Mouse (Mus musculus) CH12.LX (cell line): ENCODE data around the gene Zswim8. TPM values are rescaled to one million over a fixed set of nuclear protein-coding genes. Genes with fewer than 3 reads are reported as not detected.

ENCODE experiments used
- DNase-seq: peaks from one replicate; pipeline ENCODE4 v3.0.0-alpha.2; 2013; ENCODE audit errors: extremely low read depth
- H3K27ac ChIP-seq: 2 replicates; pipeline ENCODE4 v1.5.1; 2012; ENCODE audit warnings: low read depth, mild to moderate bottlenecking, control low read depth, moderate library complexity; ENCODE audit not compliant: insufficient read depth
- H3K27me3 ChIP-seq: replicated peaks from 2 replicates; pipeline ENCODE3; 2012; ENCODE audit warnings: inconsistent platforms
- H3K36me3 ChIP-seq, 2 experiments: replicated peaks in 1 of 2; 2 replicates each; pipeline versions ENCODE3 to v1.6.1; 2012; ENCODE audit warnings: inconsistent platforms in 1 of 2, low read length in 1 of 2, mild to moderate bottlenecking in 1 of 2, mixed read lengths in 1 of 2, moderate library complexity in 1 of 2; ENCODE audit not compliant: control insufficient read depth in 1 of 2, insufficient read depth in 1 of 2
- H3K4me1 ChIP-seq, 2 experiments: 2 replicates each; pipeline ENCODE4 v1.6.1; 2012; ENCODE audit warnings: inconsistent platforms in 1 of 2, moderate library complexity in 1 of 2; ENCODE audit not compliant: insufficient read depth in 2 of 2, control insufficient read depth in 1 of 2
- H3K4me2 ChIP-seq: 2 replicates; pipeline ENCODE4 v1.6.1; 2012; ENCODE audit warnings: low read depth, mild to moderate bottlenecking, control low read depth; ENCODE audit not compliant: poor library complexity, insufficient read depth, severe bottlenecking
- H3K4me3 ChIP-seq, 3 experiments: fragments of 150-350 bp in 1 of 3; sonication (generic) in 1 of 3; replicated peaks in 1 of 3; 2 replicates each; pipeline versions ENCODE3 to v1.5.1; 2011 to 2012; ENCODE audit warnings: low read depth in 2 of 3, low read length in 2 of 3, mild to moderate bottlenecking in 2 of 3, moderate library complexity in 2 of 3, control low read depth in 1 of 3, improper control_type of control experiment in 1 of 3, inconsistent platforms in 1 of 3, mixed read lengths in 1 of 3; ENCODE audit not compliant: poor library complexity in 1 of 3
- H3K79me2 ChIP-seq: replicated peaks from 2 replicates; pipeline ENCODE4 v1.6.1; 2012; ENCODE audit warnings: mild to moderate bottlenecking, moderate library complexity; ENCODE audit not compliant: control insufficient read depth, poor library complexity, insufficient read depth, severe bottlenecking; ENCODE audit errors: extremely low read depth
- H3K9ac ChIP-seq: 2 replicates; pipeline ENCODE4 v1.6.1; 2012; ENCODE audit warnings: low read depth, mild to moderate bottlenecking, control low read depth, moderate library complexity; ENCODE audit not compliant: insufficient read depth
- H3K9me3 ChIP-seq: replicated peaks from 2 replicates; pipeline ENCODE3; 2012; ENCODE audit warnings: low read length, inconsistent platforms, mixed read lengths
- CHD1 ChIP-seq: IDR thresholded peaks from 2 replicates; pipeline ENCODE4 v1.6.1; 2012; ENCODE audit warnings: low read depth, low read length, improper control_type of control experiment, inconsistent platforms
- CTCF ChIP-seq, 2 experiments: IDR thresholded peaks in 1 of 2; conservative IDR thresholded peaks in 1 of 2; 2 replicates each; pipeline ENCODE4 v1.5.1; 2011 to 2012; ENCODE audit warnings: low read depth in 2 of 2, low read length in 2 of 2, improper control_type of control experiment in 1 of 2, inconsistent platforms in 1 of 2, mild to moderate bottlenecking in 1 of 2, moderate library complexity in 1 of 2
- E2F4 ChIP-seq: IDR thresholded peaks from 2 replicates; pipeline ENCODE4 v1.6.1; 2011; ENCODE audit warnings: low read depth, low read length, improper control_type of control experiment; ENCODE audit not compliant: insufficient replicate concordance
- ELF1 ChIP-seq: IDR thresholded peaks from 2 replicates; pipeline ENCODE4 v1.6.1; 2014; ENCODE audit warnings: low read depth, mild to moderate bottlenecking, inconsistent platforms, low read length, improper control_type of control experiment
- JUN ChIP-seq: IDR thresholded peaks from 2 replicates; pipeline ENCODE4 v1.6.1; 2011; ENCODE audit warnings: low read depth, mild to moderate bottlenecking, low read length, improper control_type of control experiment, moderate library complexity; ENCODE audit not compliant: insufficient read depth
- KAT2A ChIP-seq: IDR thresholded peaks from 2 replicates; pipeline ENCODE4 v1.6.1; 2012; ENCODE audit warnings: low read length, improper control_type of control experiment, inconsistent platforms; ENCODE audit not compliant: insufficient replicate concordance
- MAX ChIP-seq: IDR thresholded peaks from 2 replicates; pipeline ENCODE4 v1.6.1; 2011; ENCODE audit warnings: low read length, improper control_type of control experiment
- MAZ ChIP-seq: IDR thresholded peaks from 2 replicates; pipeline ENCODE4 v1.6.1; 2012; ENCODE audit warnings: low read depth, mild to moderate bottlenecking, inconsistent platforms, low read length, improper control_type of control experiment, moderate library complexity
- MXI1 ChIP-seq: IDR thresholded peaks from 2 replicates; pipeline ENCODE4 v1.6.1; 2011; ENCODE audit warnings: mild to moderate bottlenecking, low read depth, low read length, improper control_type of control experiment
- MYC ChIP-seq: IDR thresholded peaks from 2 replicates; pipeline ENCODE4 v1.6.1; 2011; ENCODE audit warnings: low read depth, mild to moderate bottlenecking, improper control_type of control experiment, low read length
- NRF1 ChIP-seq: IDR thresholded peaks from 2 replicates; pipeline ENCODE4 v1.6.1; 2014; ENCODE audit warnings: low read depth, mild to moderate bottlenecking, inconsistent platforms, low read length, improper control_type of control experiment, moderate library complexity
- RAD21 ChIP-seq: IDR thresholded peaks from 2 replicates; pipeline ENCODE4 v1.6.1; 2011; ENCODE audit warnings: low read depth, mild to moderate bottlenecking, low read length, improper control_type of control experiment, moderate library complexity
- SMC3 ChIP-seq: IDR thresholded peaks from 2 replicates; pipeline ENCODE4 v1.6.1; 2011; ENCODE audit warnings: low read depth, low read length, improper control_type of control experiment
- USF1 ChIP-seq: IDR thresholded peaks from 2 replicates; pipeline ENCODE4 v1.6.1; 2014; ENCODE audit warnings: low read depth, mild to moderate bottlenecking, inconsistent platforms, low read length, improper control_type of control experiment
- USF2 ChIP-seq: conservative IDR thresholded peaks from 2 replicates; pipeline ENCODE4 v1.6.1; 2011; ENCODE audit warnings: low read depth, low read length, improper control_type of control experiment
- ZNF384 ChIP-seq: IDR thresholded peaks from 2 replicates; pipeline ENCODE4 v1.6.1; 2012; ENCODE audit warnings: low read depth, low read length, improper control_type of control experiment, inconsistent platforms
- dilution Hi-C: fragments of 300-500 bp; cut with MboI; formaldehyde crosslinking; loops from 2 replicates; pipeline ENCODE4 v1.14.3; 2020; ENCODE audit warnings: low sequenced_read_pairs; ENCODE audit not compliant: extremely low pct_unique_long_range_greater_than_20kb, extremely low pct_ligation_motif_present
- in situ Hi-C: fragments of 300-500 bp; cut with MboI; formaldehyde crosslinking; loops from 3 replicates; pipeline ENCODE4 v1.14.3; 2019; ENCODE audit warnings: low sequenced_read_pairs, low pct_ligation_motif_present, low pct_unique_long_range_greater_than_20kb, mixed read lengths
- polyA plus RNA-seq: library from polyadenylated mRNA; unstranded; fragments of >175 nt; gene quantifications from 2 replicates; pipeline ENCODE4 v1.2.1, GENCODE M21; 2012; ENCODE audit warnings: low read depth; ENCODE audit not compliant: insufficient read length
- total RNA-seq, 2 experiments: library from RNA; depleted of rRNA; stranded (reverse); fragments of 300-350 nt in 1 of 2; fragments of >200 nt in 1 of 2; gene quantifications; 2 replicates each; pipeline ENCODE4 v1.2.3; 2012 to 2014

Gene Zswim8
- total and polyA plus RNA-seq, 3 experiments = 9.5 to 39.6 (median 22.6) TPM

GRCm38 (mm10) chr14:20667469-20667868 lies 39.9 kb upstream of the Zswim8 start:
- Histone ChIP-seq H3K4me2 (no peak overlapping the region), H3K4me3 (no peak overlapping the region), H3K27ac (no peak overlapping the region), H3K27me3 (peaks cover 19% of the 10 kb centered on the region), H3K9me3 (no peaks in the 10 kb centered on the region), H3K79me2 (no peaks in the 10 kb centered on the region), H3K36me3 (peaks cover 2 to 4% of the 10 kb centered on the region in 2 experiments), H3K9ac (no peak overlapping the region)
- in situ Hi-C loops = no loop called here
- DNase-seq = no peak
- no peak for TF ChIP-seq E2F4
- TF ChIP-seq CHD1 = no peak
- no peak for TF ChIP-seq MAZ
- no peak for TF ChIP-seq USF1
- TF ChIP-seq USF2 = no peak
- TF ChIP-seq, all 38 proteins: peak for 0
- dilution Hi-C loops = no loop called here
- peaks cover 4 to 8% of the 10 kb centered on the region in 2 experiments; a peak in 3 of 4 replicates for H3K4me1 ChIP-seq

GRCm38 (mm10) chr14:20668154-20668810 lies 39.1 kb upstream of the Zswim8 start, which contains the start of gene Synpo2l:
Gene Synpo2l, minus strand, starts transcription at chr14:20668354.
- no peaks in the 10 kb centered on the region for H3K9me3 ChIP-seq
- no peak for DNase-seq
- H3K36me3 ChIP-seq = peaks cover 2 to 6% of the 10 kb centered on the region in 2 experiments
- dilution Hi-C loops = no loop called here
- peaks cover 4 to 11% of the 10 kb centered on the region in 2 experiments; a peak in 3 of 4 replicates for H3K4me1 ChIP-seq
- peaks cover 11% of the 10 kb centered on the region for H3K27me3 ChIP-seq
- in situ Hi-C loops = no loop called here
- H3K4me2 ChIP-seq = no peak within 1 kb of the TSS
- H3K9ac ChIP-seq = no peak within 1 kb of the TSS
- TF ChIP-seq JUN = no peak
- TF ChIP-seq KAT2A = no peak
- no peak for TF ChIP-seq MXI1
- no peak for TF ChIP-seq MAX
- no peak for TF ChIP-seq MYC
- H3K27ac ChIP-seq = no peak within 1 kb of the TSS
- H3K4me3 ChIP-seq = no peak within 1 kb of the TSS
- H3K79me2 ChIP-seq = no peaks in the 10 kb centered on the region

- TF ChIP-seq ZNF384 = no peak
- TF ChIP-seq SMC3 = peak; percentile 21; the same call in 1 of the 2 replicates
- TF ChIP-seq CTCF (conservative IDR thresholded peaks at IDR 0.05 in 1 of 2, IDR thresholded peaks at IDR 0.05 in 1 of 2; ENCODE audit: low read depth in 2 of 2, low read length in 2 of 2) = peak; percentile 58 to 65; a peak in 3 of 4 replicates
- TF ChIP-seq KAT2A = no peak
- no peak for TF ChIP-seq MXI1
- TF ChIP-seq RAD21 = peak; percentile 48
- TF ChIP-seq ELF1 = no peak
- TF ChIP-seq NRF1 = no peak
- dilution Hi-C loops = no loop called here
- Histone ChIP-seq H3K4me1 (peaks cover 0 to 9% of the 10 kb centered on the region in 2 experiments; a peak in 2 of 4 replicates), H3K27me3 (no peaks in the 10 kb centered on the region), H3K79me2 (peaks cover 30% of the 10 kb centered on the region), H3K4me2 (no peak overlapping the region), H3K9ac (no peak overlapping the region; the same call in 1 of the 2 replicates), H3K9me3 (peaks cover 9% of the 10 kb centered on the region), H3K4me3 (peak overlapping the region in 1 of 3 experiments; percentile 62), H3K27ac (no peak overlapping the region), H3K36me3 (peaks cover 23 to 32% of the 10 kb centered on the region in 2 experiments)
- DNase-seq = peak; percentile 77
- in situ Hi-C loops = loop anchor here (10.0 kb wide), 1 partner anchor 278 kb away; the partner anchor contains the start of gene Mrps16
Measured at GRCm38 (mm10) chr14:20672990-20673389, 34.4 kb upstream of the Zswim8 start.
